Mouse (Mus musculus) neural tube, embryonic 11.5 days (tissue): ENCODE results near the gene Gm9936. TPM values are rescaled to one million over a fixed set of nuclear protein-coding genes. Genes with fewer than 3 reads are reported as not detected.
A peak's percentile ranks its signal among the peaks of the same experiment; 100 is the strongest.

Source experiments
- ATAC-seq: fragments of 200-750 bp; cut with Nextera tagmentation; 2 replicates; pipeline ENCODE4 v1.8.0; 2017; ENCODE audit warnings: moderate number of reproducible peaks, mild to moderate bottlenecking, moderate TSS enrichment, moderate library complexity; ENCODE audit not compliant: insufficient read depth, low FRiP score, low TSS enrichment
- DNase-seq: peaks from one replicate; pipeline ENCODE4 v3.0.0-alpha.2; 2015; ENCODE audit warnings: low spot score
- H3K27ac ChIP-seq: fragments of 300-500 bp; sonication (generic); 2 replicates; pipeline ENCODE4 v1.5.1; 2014; ENCODE audit warnings: low read depth, mild to moderate bottlenecking, low read length
- H3K27me3 ChIP-seq: fragments of 300-500 bp; sonication (generic); 2 replicates; pipeline ENCODE4 v1.6.1; 2014; ENCODE audit warnings: mild to moderate bottlenecking, low read length, mixed read lengths; ENCODE audit not compliant: control insufficient read depth, insufficient read depth
- H3K36me3 ChIP-seq: fragments of 300-500 bp; sonication (generic); 2 replicates; pipeline ENCODE4 v1.6.1; 2014; ENCODE audit warnings: mild to moderate bottlenecking, low read length, moderate library complexity, mixed read lengths; ENCODE audit not compliant: control insufficient read depth, insufficient read depth
- H3K4me1 ChIP-seq: fragments of 300-500 bp; sonication (generic); 2 replicates; pipeline ENCODE4 v1.6.1; 2014; ENCODE audit warnings: low read length, mixed read lengths; ENCODE audit not compliant: control insufficient read depth, insufficient read depth
- H3K4me2 ChIP-seq: fragments of 300-500 bp; sonication (generic); 2 replicates; pipeline ENCODE4 v1.6.1; 2014; ENCODE audit warnings: low read depth, mild to moderate bottlenecking, moderate library complexity
- H3K4me3 ChIP-seq: fragments of 300-500 bp; sonication (generic); 2 replicates; pipeline ENCODE4 v1.5.1; 2014; ENCODE audit warnings: low read depth, low read length
- H3K9ac ChIP-seq: fragments of 300-500 bp; sonication (generic); 2 replicates; pipeline ENCODE4 v1.6.1; 2014; ENCODE audit warnings: mild to moderate bottlenecking, low read length
- H3K9me3 ChIP-seq: fragments of 300-500 bp; sonication (generic); 2 replicates; pipeline ENCODE4 v1.6.1; 2016; ENCODE audit warnings: low read length; ENCODE audit not compliant: control insufficient read depth
- WGBS: fragments of 180-500 bp; shearing (Covaris S2); extraction: QIAGEN DNeasy Blood & Tissue Kit; methylation state at CpG from one replicate; pipeline ENCODE4 v1.1.7; 2014; 5-methylcytosine and 5-hydroxymethylcytosine counted together
- microRNA-seq: library from miRNA; unstranded; fragments of <30 nt; microRNA quantifications from one replicate; pipeline ENCODE4, GENCODE M21; 2016
- polyA plus RNA-seq: library from polyadenylated mRNA; unstranded; fragments of >200 nt; fragmentation: Nextera tagmentation; extraction: Ambion mirVana; gene quantifications from 2 replicates; pipeline ENCODE4 v1.2.1, GENCODE M21; 2014

Gene Gm9936
- polyA plus RNA-seq, 1 experiment from 2014 or later = 0.54 TPM

GRCm38 (mm10) chr5:114808385-114808784 lies 50.1 kb downstream of the Gm9936 start:
- DNase-seq = no peak
- no peak overlapping the region for H3K4me2 ChIP-seq
- H3K4me1 ChIP-seq = peaks cover 2% of the 10 kb centered on the region; the same call in 1 of the 2 replicates
- no peak overlapping the region for H3K27ac ChIP-seq
- H3K36me3 ChIP-seq = peaks cover 16% of the 10 kb centered on the region
- ATAC-seq = no peak
- H3K9me3 ChIP-seq = no peaks in the 10 kb centered on the region
- H3K4me3 ChIP-seq = no peak overlapping the region
- no peak overlapping the region for H3K9ac ChIP-seq
- WGBS = 78% methylated on average over 8 of the region's 8 CpGs
- H3K27me3 ChIP-seq = no peaks in the 10 kb centered on the region

DNA sequence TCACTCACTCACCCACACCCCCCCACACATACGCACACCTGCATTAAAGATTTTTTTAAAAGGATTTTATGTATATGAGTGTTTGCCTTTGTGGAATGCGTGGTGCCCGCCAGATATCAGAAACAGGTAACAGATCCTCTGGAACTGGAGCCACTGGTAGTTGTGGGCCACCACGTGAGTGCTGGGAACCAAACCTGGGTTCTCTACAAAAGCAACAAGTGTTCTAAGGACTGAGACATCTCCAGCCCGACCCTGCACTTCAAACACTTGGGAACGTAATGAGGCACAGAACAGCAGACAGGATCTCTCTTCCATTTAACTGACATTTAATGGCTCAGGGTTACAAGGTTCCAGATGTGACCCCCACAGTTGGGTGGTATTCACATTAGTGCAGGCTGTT lies 50.6 kb downstream of the Gm9936 start:
- Histone ChIP-seq H3K9me3 (no peaks in the 10 kb centered on the region), H3K4me1 (peaks cover 2% of the 10 kb centered on the region; the same call in 1 of the 2 replicates), H3K27me3 (no peaks in the 10 kb centered on the region), H3K27ac (no peak overlapping the region), H3K4me3 (no peak overlapping the region), H3K4me2 (no peak overlapping the region), H3K36me3 (peaks cover 18% of the 10 kb centered on the region), H3K9ac (no peak overlapping the region)
- 65% methylated on average over 6 of the region's 6 CpGs for WGBS
- DNase-seq (no peak), ATAC-seq (no peak)

DNA sequence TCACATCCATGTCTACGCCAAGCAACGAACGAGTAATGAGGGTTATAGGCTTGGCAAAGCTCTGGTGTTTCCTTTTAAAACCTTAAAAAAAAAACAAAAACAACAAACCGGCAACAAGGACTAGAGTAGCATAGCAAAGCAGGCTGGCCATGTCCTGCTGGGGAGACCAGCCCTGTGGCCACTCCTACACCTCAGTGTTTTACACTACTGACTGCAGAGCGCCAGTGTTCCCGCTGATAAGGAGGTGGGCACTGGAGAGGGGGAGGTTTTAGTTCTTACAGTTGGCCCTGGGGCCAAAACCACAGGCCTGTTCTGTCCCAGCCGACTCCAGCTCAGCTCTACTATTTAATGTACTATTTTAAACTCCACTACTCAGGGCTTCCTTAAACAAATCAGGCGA lies 51.0 kb downstream of the Gm9936 start:
- 33% methylated on average over 8 of the region's 8 CpGs for WGBS
- H3K4me1 ChIP-seq = peaks cover 2% of the 10 kb centered on the region; the same call in 1 of the 2 replicates
- no peak for ATAC-seq
- H3K9me3 ChIP-seq = no peaks in the 10 kb centered on the region
- H3K9ac ChIP-seq = no peak overlapping the region
- no peak overlapping the region for H3K4me3 ChIP-seq
- no peaks in the 10 kb centered on the region for H3K27me3 ChIP-seq
- H3K36me3 ChIP-seq = peaks cover 19% of the 10 kb centered on the region
- no peak overlapping the region for H3K4me2 ChIP-seq
- no peak for DNase-seq
- H3K27ac ChIP-seq = no peak overlapping the region

GRCm38 (mm10) chr5:114807063-114807462 lies 51.4 kb downstream of the Gm9936 start:
- H3K4me2 ChIP-seq = no peak overlapping the region
- peaks cover 19% of the 10 kb centered on the region for H3K36me3 ChIP-seq
- no peak for ATAC-seq
- no peaks in the 10 kb centered on the region; the same call in 1 of the 2 replicates for H3K4me1 ChIP-seq
- no peak overlapping the region for H3K27ac ChIP-seq
- H3K9me3 ChIP-seq = no peaks in the 10 kb centered on the region
- H3K27me3 ChIP-seq = no peaks in the 10 kb centered on the region
- no peak overlapping the region for H3K9ac ChIP-seq
- no peak for DNase-seq
- 54% methylated on average over 9 of the region's 9 CpGs for WGBS
- H3K4me3 ChIP-seq = no peak overlapping the region

DNA sequence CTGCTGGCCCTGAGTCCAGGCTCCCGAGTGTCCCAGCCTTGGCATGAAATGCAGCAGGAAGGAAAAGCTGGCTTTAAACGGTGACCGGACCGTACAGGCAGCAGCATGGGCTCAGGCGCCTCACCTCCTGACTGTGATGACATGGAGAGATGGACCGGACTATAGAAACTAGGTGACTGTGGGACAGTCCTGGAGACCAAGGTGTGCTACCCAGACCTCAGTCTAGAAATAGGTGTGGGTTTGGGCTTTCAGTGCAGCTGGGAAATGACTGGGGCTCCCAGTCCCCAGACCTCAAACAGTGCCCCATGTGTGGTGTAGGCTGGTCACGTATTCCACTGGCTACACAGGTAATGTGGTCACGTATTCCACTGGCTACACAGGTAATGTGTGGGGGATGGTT lies 51.8 kb downstream of the Gm9936 start:
- Histone ChIP-seq H3K9me3 (no peaks in the 10 kb centered on the region), H3K27ac (no peak overlapping the region), H3K4me2 (no peak overlapping the region), H3K27me3 (no peaks in the 10 kb centered on the region), H3K9ac (no peak overlapping the region), H3K4me1 (no peaks in the 10 kb centered on the region), H3K4me3 (no peak overlapping the region), H3K36me3 (peaks cover 19% of the 10 kb centered on the region)
- 88% methylated on average over 8 of the region's 8 CpGs for WGBS
- DNase-seq (no peak), ATAC-seq (no peak)

Small RNAs within 50 kb of the gene (microRNA-seq; reads per million reads assigned to microRNA genes)
- gene Mir6240 = 6.8 reads per million, percentile 17 among the genes with 10 or more reads in this experiment

Other genes with a start within 250 kb of the Gm9936 start
- 0.32 and 0.81 TPM in 2 replicates for gene Trpv4, start 200.3 kb downstream of the Gm9936 start, polyA plus RNA-seq
- gene Gltp, start 167.7 kb downstream of the Gm9936 start, polyA plus RNA-seq = 68.9 and 72.6 TPM in 2 replicates
- gene Tchp, start 150.9 kb downstream of the Gm9936 start, polyA plus RNA-seq = 12.8 and 14.3 TPM in 2 replicates
- gene Ankrd13a, start 84.0 kb downstream of the Gm9936 start, polyA plus RNA-seq = 75.4 and 88.6 TPM in 2 replicates
- 35.1 and 46.9 TPM in 2 replicates for gene Git2, start 83.2 kb downstream of the Gm9936 start, polyA plus RNA-seq
- gene 1500011B03Rik, start 35.2 kb downstream of the Gm9936 start, polyA plus RNA-seq = 162 TPM in 2 replicates
- gene 4930519G04Rik, start 5.0 kb downstream of the Gm9936 start, polyA plus RNA-seq = not detected in 2 replicates
- gene Oasl2, start 38.3 kb upstream of the Gm9936 start, polyA plus RNA-seq = 0.81 and 1.8 TPM in 2 replicates
- 0.20 TPM in 1 of 2 replicates, not detected in the other for gene Oasl1, start 64.6 kb upstream of the Gm9936 start, polyA plus RNA-seq
- 47.2 and 48.8 TPM in 2 replicates for gene 2210016L21Rik, start 83.5 kb upstream of the Gm9936 start, polyA plus RNA-seq
- not detected in 2 replicates for gene Hnf1a, start 112.4 kb upstream of the Gm9936 start, polyA plus RNA-seq
- 43.6 and 45.1 TPM in 2 replicates for gene Sppl3, start 152.5 kb upstream of the Gm9936 start, polyA plus RNA-seq
- 27.2 and 29.5 TPM in 2 replicates for gene Gm10401, start 239.6 kb upstream of the Gm9936 start, polyA plus RNA-seq